Mouse (Mus musculus) brain, embryonic 14.5 days (tissue): ENCODE results near the gene Tmem208. TPM values are rescaled to one million over a fixed set of nuclear protein-coding genes. Genes with fewer than 3 reads are reported as not detected.

Source experiments
- DNase-seq: peaks from one replicate; pipeline ENCODE4 v3.0.0-alpha.2; 2011; ENCODE audit warnings: low read depth
- CTCF ChIP-seq: fragments of 200-500 bp; IDR thresholded peaks from 2 replicates; pipeline ENCODE4 v1.5.1; 2012; ENCODE audit warnings: inconsistent platforms, mild to moderate bottlenecking, moderate library complexity, borderline replicate concordance; ENCODE audit not compliant: insufficient read depth, insufficient read length; ENCODE audit errors: extremely low read depth
- POLR2A ChIP-seq: fragments of 200-500 bp; IDR thresholded peaks from 2 replicates; pipeline ENCODE4 v1.6.1; 2012; ENCODE audit warnings: mild to moderate bottlenecking, inconsistent platforms, borderline replicate concordance; ENCODE audit not compliant: poor library complexity, insufficient read depth, insufficient read length, severe bottlenecking; ENCODE audit errors: extremely low read depth
- polyA plus RNA-seq: library from polyadenylated mRNA; depleted of rRNA; stranded (reverse); fragments of >200 nt; gene quantifications from 2 replicates; pipeline ENCODE4 v1.2.3, GENCODE M21; 2012; rRNA removed

Gene Tmem208
- polyA plus RNA-seq, 1 experiment, result 93.6 TPM

DNA sequence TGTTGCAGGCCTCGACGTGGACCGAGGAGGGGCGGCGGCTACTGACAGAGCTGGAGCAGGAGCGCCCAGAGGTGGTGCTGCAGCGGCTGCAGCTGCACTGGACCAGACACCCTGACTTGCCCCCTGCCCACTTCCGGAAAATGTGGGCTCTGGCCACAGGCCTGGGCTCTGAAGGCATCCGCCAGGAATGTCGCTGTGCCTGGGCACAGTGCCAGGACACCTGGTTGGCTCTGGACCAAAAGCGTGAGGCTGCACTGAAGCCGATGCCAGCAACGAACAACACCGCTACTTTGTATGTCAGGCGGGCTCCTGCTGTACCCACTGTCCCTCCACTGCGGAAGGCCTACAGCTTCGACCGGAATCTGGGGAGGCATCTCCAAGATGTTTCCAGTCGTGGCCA is 52.5 kb downstream of the Tmem208 start:
- TF ChIP-seq POLR2A (no peak), CTCF (no peak)
- peak; percentile 56 for DNase-seq

DNA sequence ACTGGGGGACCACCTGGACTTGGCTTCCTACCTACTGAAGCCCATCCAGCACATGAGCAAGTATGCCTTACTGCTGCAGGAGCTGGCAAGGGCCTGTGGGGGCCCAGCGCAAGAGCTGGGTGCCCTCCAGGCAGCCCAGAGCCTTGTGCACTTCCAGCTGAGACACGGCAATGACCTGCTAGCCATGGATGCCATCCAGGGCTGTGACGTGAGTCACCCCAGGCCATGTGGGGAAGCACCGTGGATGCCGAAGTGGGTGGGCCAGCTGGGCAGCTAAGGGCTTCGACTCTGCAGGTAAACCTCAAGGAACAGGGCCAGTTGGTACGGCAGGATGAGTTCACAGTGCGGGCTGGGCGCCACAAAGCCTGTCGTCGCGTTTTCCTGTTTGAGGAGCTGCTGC is 54.2 kb downstream of the Tmem208 start:
- TF ChIP-seq CTCF (no peak), POLR2A (no peak)

DNA sequence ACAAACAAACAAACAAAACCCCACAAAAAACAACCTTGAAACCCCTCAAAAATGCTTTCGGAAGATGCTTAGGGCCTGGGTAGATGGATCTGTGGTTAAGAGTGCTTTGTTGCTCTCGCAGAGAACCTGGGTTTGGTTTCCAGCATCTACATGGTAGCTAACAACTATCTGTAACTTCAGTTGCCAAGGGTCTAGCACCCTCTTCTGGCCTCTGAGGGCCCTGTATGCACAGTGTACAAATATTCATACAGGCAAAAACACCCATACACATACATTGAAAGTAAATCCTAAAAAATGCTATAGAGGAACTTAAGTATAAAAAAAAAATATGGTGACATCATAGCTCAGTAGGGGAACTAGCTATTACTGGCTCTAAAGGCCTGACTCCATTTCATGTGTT is 57.9 kb downstream of the Tmem208 start:
- no peak for TF ChIP-seq POLR2A
- TF ChIP-seq CTCF, result no peak
- no peak for DNase-seq

More for the DNA sequence above, 54.2 kb downstream of the Tmem208 start:
- DNase-seq, result no peak

Other genes starting within 250 kb of the Tmem208 start
- gene Ces3b, start 242.6 kb upstream of the Tmem208 start, polyA plus RNA-seq, result not detected in 2 replicates
- gene Ces4a, start 194.6 kb upstream of the Tmem208 start, polyA plus RNA-seq, result 0.04 TPM in 1 of 2 replicates, not detected in the other
- 26.5 and 31.9 TPM in 2 replicates for gene Cbfb, start 155.7 kb upstream of the Tmem208 start, polyA plus RNA-seq
- 33.4 and 40.5 TPM in 2 replicates for gene D230025D16Rik, start 101.2 kb upstream of the Tmem208 start, polyA plus RNA-seq
- 5.9 and 6.6 TPM in 2 replicates for gene B3gnt9, start 71.2 kb upstream of the Tmem208 start, polyA plus RNA-seq
- gene Tradd, start 61.7 kb upstream of the Tmem208 start, polyA plus RNA-seq, result 7.1 and 7.9 TPM in 2 replicates
- 1.00 TPM in 2 replicates for gene Fbxl8, start 61.7 kb upstream of the Tmem208 start, polyA plus RNA-seq
- gene Hsf4, start 56.6 kb upstream of the Tmem208 start, polyA plus RNA-seq, result 0.42 and 0.60 TPM in 2 replicates
- gene Nol3, start 50.2 kb upstream of the Tmem208 start, polyA plus RNA-seq, result 1.3 and 1.8 TPM in 2 replicates
- gene 4931428F04Rik, start 36.5 kb upstream of the Tmem208 start, polyA plus RNA-seq, result 176 and 217 TPM in 2 replicates
- gene Exoc3l, start 30.3 kb upstream of the Tmem208 start, polyA plus RNA-seq, result 12.6 and 13.7 TPM in 2 replicates
- 89.4 and 126 TPM in 2 replicates for gene E2f4, start 28.7 kb upstream of the Tmem208 start, polyA plus RNA-seq
- gene Elmo3, start 20.8 kb upstream of the Tmem208 start, polyA plus RNA-seq, result 2.3 TPM in 2 replicates
- gene Lrrc29, start 76 bp upstream of the Tmem208 start, polyA plus RNA-seq, result 2.3 and 2.4 TPM in 2 replicates
- 5.8 and 7.8 TPM in 2 replicates for gene Fhod1, start 21.6 kb downstream of the Tmem208 start, polyA plus RNA-seq
- gene Slc9a5, start 22.5 kb downstream of the Tmem208 start, polyA plus RNA-seq, result 39.3 and 56.1 TPM in 2 replicates
- 11.5 and 13.6 TPM in 2 replicates for gene Plekhg4, start 46.9 kb downstream of the Tmem208 start, polyA plus RNA-seq
- 0.04 and 0.05 TPM in 2 replicates for gene Kctd19, start 87.1 kb downstream of the Tmem208 start, polyA plus RNA-seq
- 1.4 and 1.6 TPM in 2 replicates for gene Lrrc36, start 87.2 kb downstream of the Tmem208 start, polyA plus RNA-seq
- gene Tppp3, start 145.2 kb downstream of the Tmem208 start, polyA plus RNA-seq, result 62.7 and 89.6 TPM in 2 replicates
- 40.0 and 46.2 TPM in 2 replicates for gene Zdhhc1, start 170.5 kb downstream of the Tmem208 start, polyA plus RNA-seq
- 8.3 and 12.1 TPM in 2 replicates for gene Hsd11b2, start 192.4 kb downstream of the Tmem208 start, polyA plus RNA-seq
- gene Atp6v0d1, start 239.7 kb downstream of the Tmem208 start, polyA plus RNA-seq, result 210 and 236 TPM in 2 replicates